Mouse (Mus musculus): Measurements from ENCODE around the gene Sh3kbp1. TPM values are rescaled to one million over a fixed set of nuclear protein-coding genes. Genes with fewer than 3 reads are reported as not detected.

Gene Sh3kbp1
- polyA plus RNA-seq, 1 experiment from 2014 or later, result 35.0 TPM

- Histone ChIP-seq H3K36me3 (ENCODE audit: control insufficient read depth, insufficient read depth, low read length) (no peaks in the 10 kb centered on the region), H3K4me1 (ENCODE audit: control insufficient read depth, insufficient read depth, low read length) (no peaks in the 10 kb centered on the region), H3K27me3 (ENCODE audit: control insufficient read depth, insufficient read depth, low read length) (no peaks in the 10 kb centered on the region), H3K27ac (ENCODE audit: low read length) (no peak overlapping the region), H3K9ac (replicated peaks; ENCODE audit: low read depth, low read length) (no peak overlapping the region), H3K9me3 (ENCODE audit: control insufficient read depth, low read depth, low read length) (no peaks in the 10 kb centered on the region), H3K4me2 (replicated peaks; ENCODE audit: low read depth, low read length) (no peak overlapping the region), H3K4me3 (ENCODE audit: low read depth, low read length) (no peak overlapping the region)
- 75% methylated on average over 7 of the region's 7 CpGs for WGBS
- no peak for ATAC-seq (ENCODE audit: insufficient number of reproducible peaks, insufficient read depth, low FRiP score, low read depth)
Observed at GRCm38 (mm10) chrX:159953546-159954429, 326.7 kb downstream of the Sh3kbp1 start.

GRCm38 (mm10) chrX:159954430-159954779 lies 327.3 kb downstream of the Sh3kbp1 start:
- H3K27me3 ChIP-seq (ENCODE audit: control insufficient read depth, insufficient read depth, low read length), result no peaks in the 10 kb centered on the region
- no peak for ATAC-seq (ENCODE audit: insufficient number of reproducible peaks, insufficient read depth, low FRiP score, low read depth)

DNA sequence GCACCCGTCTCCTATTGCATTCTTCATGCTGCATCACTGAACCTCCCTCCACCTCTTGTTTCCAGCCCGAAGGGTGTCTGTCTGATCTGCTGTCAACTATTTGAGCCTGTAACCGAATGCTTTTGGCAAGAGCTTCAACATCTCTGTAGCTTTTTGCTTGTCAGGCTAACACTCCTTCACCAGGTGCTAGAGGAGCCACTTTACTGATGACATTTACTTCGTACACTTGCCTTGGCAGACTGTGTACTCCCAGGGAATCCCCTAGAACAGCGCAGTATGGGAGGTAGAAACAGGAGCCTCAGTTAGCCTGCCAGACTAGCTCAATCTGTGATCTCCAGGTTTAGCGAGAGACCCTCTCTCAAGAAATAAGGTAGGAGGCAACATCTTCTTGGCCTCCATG lies 328.4 kb downstream of the Sh3kbp1 start:
- H3K4me1 ChIP-seq (ENCODE audit: control insufficient read depth, insufficient read depth, low read length), result no peaks in the 10 kb centered on the region
- H3K9me3 ChIP-seq (ENCODE audit: control insufficient read depth, low read depth, low read length), result no peaks in the 10 kb centered on the region
- ATAC-seq (ENCODE audit: insufficient number of reproducible peaks, insufficient read depth, low FRiP score, low read depth), result no peak
- H3K36me3 ChIP-seq (ENCODE audit: control insufficient read depth, insufficient read depth, low read length), result no peaks in the 10 kb centered on the region
- no peak overlapping the region for H3K9ac ChIP-seq (replicated peaks; ENCODE audit: low read depth, low read length)
- no peak overlapping the region for H3K4me3 ChIP-seq (ENCODE audit: low read depth, low read length)
- H3K27ac ChIP-seq (ENCODE audit: low read length), result no peak overlapping the region
- WGBS, result 82% methylated on average over 6 of the region's 6 CpGs
- H3K4me2 ChIP-seq (replicated peaks; ENCODE audit: low read depth, low read length), result no peak overlapping the region
- H3K27me3 ChIP-seq (ENCODE audit: control insufficient read depth, insufficient read depth, low read length), result no peaks in the 10 kb centered on the region

More at GRCm38 (mm10) chrX:159954430-159954779, 327.3 kb downstream of the Sh3kbp1 start:
- H3K9ac ChIP-seq (replicated peaks; ENCODE audit: low read depth, low read length), result no peak overlapping the region
- no peak overlapping the region for H3K4me2 ChIP-seq (replicated peaks; ENCODE audit: low read depth, low read length)
- WGBS, result 77% methylated on average over 4 of the region's 4 CpGs
- no peaks in the 10 kb centered on the region for H3K36me3 ChIP-seq (ENCODE audit: control insufficient read depth, insufficient read depth, low read length)
- H3K4me1 ChIP-seq (ENCODE audit: control insufficient read depth, insufficient read depth, low read length), result no peaks in the 10 kb centered on the region
- H3K9me3 ChIP-seq (ENCODE audit: control insufficient read depth, low read depth, low read length), result no peaks in the 10 kb centered on the region
- no peak overlapping the region for H3K27ac ChIP-seq (ENCODE audit: low read length)
- no peak overlapping the region for H3K4me3 ChIP-seq (ENCODE audit: low read depth, low read length)

DNA sequence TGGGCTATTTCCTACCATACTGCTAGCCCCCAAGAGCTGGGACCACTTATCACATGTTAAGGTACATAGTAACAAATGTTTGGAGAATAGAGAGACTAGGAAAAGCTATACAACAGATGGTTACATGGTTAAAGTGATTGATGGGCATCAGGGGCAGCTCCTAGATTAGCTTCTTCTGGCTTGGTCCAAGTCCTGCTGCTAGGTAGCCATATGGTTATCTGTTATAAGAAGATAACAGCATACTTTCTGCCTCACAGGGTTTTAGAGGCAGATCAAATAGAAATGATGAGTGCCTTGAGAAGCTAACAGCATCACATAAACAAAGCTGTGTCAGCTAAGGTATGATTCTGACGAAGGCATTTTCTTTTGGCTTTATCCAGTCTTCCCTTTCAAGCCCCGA lies 334.3 kb downstream of the Sh3kbp1 start:
- no peaks in the 10 kb centered on the region for H3K36me3 ChIP-seq (ENCODE audit: control insufficient read depth, insufficient read depth, low read length)
- H3K27me3 ChIP-seq (ENCODE audit: control insufficient read depth, insufficient read depth, low read length), result no peaks in the 10 kb centered on the region
- no peak overlapping the region for H3K27ac ChIP-seq (ENCODE audit: low read length)
- no peak overlapping the region for H3K4me2 ChIP-seq (replicated peaks; ENCODE audit: low read depth, low read length)
- 81% methylated on average over 2 of the region's 2 CpGs for WGBS
- H3K9ac ChIP-seq (replicated peaks; ENCODE audit: low read depth, low read length), result no peak overlapping the region
- no peak overlapping the region for H3K4me3 ChIP-seq (ENCODE audit: low read depth, low read length)
- no peaks in the 10 kb centered on the region for H3K4me1 ChIP-seq (ENCODE audit: control insufficient read depth, insufficient read depth, low read length)
- no peak for ATAC-seq (ENCODE audit: insufficient number of reproducible peaks, insufficient read depth, low FRiP score, low read depth)
- no peaks in the 10 kb centered on the region for H3K9me3 ChIP-seq (ENCODE audit: control insufficient read depth, low read depth, low read length)

GRCm38 (mm10) chrX:159963273-159963672 lies 336.2 kb downstream of the Sh3kbp1 start:
- Histone ChIP-seq H3K27me3 (ENCODE audit: control insufficient read depth, insufficient read depth, low read length) (no peaks in the 10 kb centered on the region), H3K4me1 (ENCODE audit: control insufficient read depth, insufficient read depth, low read length) (no peaks in the 10 kb centered on the region), H3K27ac (ENCODE audit: low read length) (no peak overlapping the region), H3K9me3 (ENCODE audit: control insufficient read depth, low read depth, low read length) (no peaks in the 10 kb centered on the region), H3K9ac (replicated peaks; ENCODE audit: low read depth, low read length) (no peak overlapping the region), H3K4me3 (ENCODE audit: low read depth, low read length) (no peak overlapping the region), H3K4me2 (replicated peaks; ENCODE audit: low read depth, low read length) (no peak overlapping the region), H3K36me3 (ENCODE audit: control insufficient read depth, insufficient read depth, low read length) (no peaks in the 10 kb centered on the region)
- 31% methylated on average over 4 of the region's 4 CpGs for WGBS
- ATAC-seq (ENCODE audit: insufficient number of reproducible peaks, insufficient read depth, low FRiP score, low read depth), result no peak

GRCm38 (mm10) chrX:159963925-159964324 lies 336.9 kb downstream of the Sh3kbp1 start:
- Histone ChIP-seq H3K9me3 (ENCODE audit: control insufficient read depth, low read depth, low read length) (no peaks in the 10 kb centered on the region), H3K4me3 (ENCODE audit: low read depth, low read length) (no peak overlapping the region), H3K4me1 (ENCODE audit: control insufficient read depth, insufficient read depth, low read length) (no peaks in the 10 kb centered on the region), H3K27me3 (ENCODE audit: control insufficient read depth, insufficient read depth, low read length) (no peaks in the 10 kb centered on the region), H3K4me2 (replicated peaks; ENCODE audit: low read depth, low read length) (no peak overlapping the region), H3K36me3 (ENCODE audit: control insufficient read depth, insufficient read depth, low read length) (no peaks in the 10 kb centered on the region), H3K9ac (replicated peaks; ENCODE audit: low read depth, low read length) (no peak overlapping the region), H3K27ac (ENCODE audit: low read length) (no peak overlapping the region)
- 94% methylated on average over 9 of the region's 9 CpGs for WGBS
- no peak for ATAC-seq (ENCODE audit: insufficient number of reproducible peaks, insufficient read depth, low FRiP score, low read depth)

DNA sequence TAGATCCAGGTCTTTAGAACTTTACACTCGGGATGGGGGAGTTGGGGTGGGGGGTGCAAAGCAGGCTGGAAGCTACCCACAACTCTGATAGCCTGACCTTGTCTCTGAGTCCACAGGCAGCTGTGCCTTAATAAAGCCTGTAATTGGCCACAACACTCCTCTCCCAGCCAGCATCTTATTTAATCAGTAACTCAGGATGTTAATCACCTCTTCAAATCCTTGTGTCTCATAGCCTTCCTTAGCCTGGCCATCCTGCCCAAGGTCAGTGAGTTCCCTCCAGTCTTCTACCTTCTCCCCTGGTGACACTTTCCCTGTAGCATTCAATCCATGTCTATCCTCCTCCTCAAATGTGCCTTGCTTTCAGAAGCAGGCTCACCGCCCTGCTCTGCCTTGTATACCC lies 342.0 kb downstream of the Sh3kbp1 start:
- Histone ChIP-seq H3K9ac (replicated peaks; ENCODE audit: low read depth, low read length) (no peak overlapping the region), H3K27me3 (ENCODE audit: control insufficient read depth, insufficient read depth, low read length) (no peaks in the 10 kb centered on the region), H3K4me2 (replicated peaks; ENCODE audit: low read depth, low read length) (no peak overlapping the region), H3K4me3 (ENCODE audit: low read depth, low read length) (no peak overlapping the region), H3K27ac (ENCODE audit: low read length) (no peak overlapping the region), H3K4me1 (ENCODE audit: control insufficient read depth, insufficient read depth, low read length) (no peaks in the 10 kb centered on the region), H3K9me3 (ENCODE audit: control insufficient read depth, low read depth, low read length) (no peaks in the 10 kb centered on the region), H3K36me3 (ENCODE audit: control insufficient read depth, insufficient read depth, low read length) (no peaks in the 10 kb centered on the region)
- 85% methylated on average over 2 of the region's 2 CpGs for WGBS
- no peak for ATAC-seq (ENCODE audit: insufficient number of reproducible peaks, insufficient read depth, low FRiP score, low read depth)

DNA sequence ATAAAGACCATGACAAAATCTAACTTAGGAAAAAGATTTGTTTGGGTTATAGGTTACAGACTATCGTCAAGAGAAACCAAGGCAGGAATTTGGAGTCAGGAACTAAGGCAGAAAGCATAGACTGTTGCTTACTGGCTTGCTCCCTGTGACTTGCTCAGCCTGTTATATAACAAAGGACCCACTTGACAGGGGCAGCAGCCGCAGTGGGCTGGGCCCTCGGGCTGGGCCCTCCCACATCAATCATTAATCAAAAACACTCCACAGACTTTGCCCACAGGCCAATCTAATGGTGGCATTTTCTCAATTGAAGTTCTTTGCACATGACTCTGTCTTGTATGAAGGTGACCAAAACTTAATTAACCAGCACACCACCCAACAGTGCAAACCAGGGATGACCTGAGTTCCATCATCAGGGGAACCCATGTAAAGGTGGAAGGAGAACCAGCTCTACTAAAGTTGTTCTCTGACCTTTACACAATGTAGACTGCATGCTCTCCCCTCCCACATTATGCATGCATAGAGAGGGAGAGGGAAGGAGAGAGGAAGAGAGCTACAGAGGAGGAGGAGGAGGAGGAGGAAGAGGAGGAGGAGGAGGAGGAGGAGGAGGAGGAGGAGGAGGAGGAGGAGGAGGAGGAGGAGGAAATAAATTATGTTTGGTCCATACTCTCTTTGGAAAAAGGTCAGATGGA lies 344.2 kb downstream of the Sh3kbp1 start:
- no peaks in the 10 kb centered on the region for H3K4me1 ChIP-seq (ENCODE audit: control insufficient read depth, insufficient read depth, low read length)
- H3K27ac ChIP-seq (ENCODE audit: low read length), result no peak overlapping the region
- H3K4me2 ChIP-seq (replicated peaks; ENCODE audit: low read depth, low read length), result no peak overlapping the region
- H3K9ac ChIP-seq (replicated peaks; ENCODE audit: low read depth, low read length), result no peak overlapping the region
- 54% methylated on average over 3 of the region's 3 CpGs for WGBS
- no peaks in the 10 kb centered on the region for H3K36me3 ChIP-seq (ENCODE audit: control insufficient read depth, insufficient read depth, low read length)
- no peak overlapping the region for H3K4me3 ChIP-seq (ENCODE audit: low read depth, low read length)
- H3K9me3 ChIP-seq (ENCODE audit: control insufficient read depth, low read depth, low read length), result no peaks in the 10 kb centered on the region
- ATAC-seq (ENCODE audit: insufficient number of reproducible peaks, insufficient read depth, low FRiP score, low read depth), result no peak
- no peaks in the 10 kb centered on the region for H3K27me3 ChIP-seq (ENCODE audit: control insufficient read depth, insufficient read depth, low read length)

Data from stomach, embryonic 14.5 days (tissue).